Mouse (Mus musculus) liver, embryonic 14.5 days (tissue): Measurements from ENCODE around the gene Lamtor4.

Source experiments
- CTCF ChIP-seq: IDR thresholded peaks from 2 replicates; pipeline ENCODE4 v1.5.1; 2016; ENCODE audit warnings: antibody characterized with exemption, low read depth, control low read depth
- EP300 ChIP-seq: IDR thresholded peaks from 2 replicates; pipeline ENCODE4 v1.6.1; 2016; ENCODE audit warnings: antibody characterized with exemption, low read depth

- TF ChIP-seq CTCF (no peak), EP300 (no peak)
Observed at GRCm38 (mm10) chr5:138233778-138234177, 21.5 kb upstream of the Lamtor4 start.
